Mouse (Mus musculus): ENCODE measurements around the gene Hip1. TPM values are rescaled to one million over a fixed set of nuclear protein-coding genes. Genes with fewer than 3 reads are reported as not detected.
A peak's percentile ranks its signal among the peaks of the same experiment; 100 is the strongest.

The Hip1 gene
- polyA plus RNA-seq, 1 experiment from 2014 or later = 49.4 TPM

DNA sequence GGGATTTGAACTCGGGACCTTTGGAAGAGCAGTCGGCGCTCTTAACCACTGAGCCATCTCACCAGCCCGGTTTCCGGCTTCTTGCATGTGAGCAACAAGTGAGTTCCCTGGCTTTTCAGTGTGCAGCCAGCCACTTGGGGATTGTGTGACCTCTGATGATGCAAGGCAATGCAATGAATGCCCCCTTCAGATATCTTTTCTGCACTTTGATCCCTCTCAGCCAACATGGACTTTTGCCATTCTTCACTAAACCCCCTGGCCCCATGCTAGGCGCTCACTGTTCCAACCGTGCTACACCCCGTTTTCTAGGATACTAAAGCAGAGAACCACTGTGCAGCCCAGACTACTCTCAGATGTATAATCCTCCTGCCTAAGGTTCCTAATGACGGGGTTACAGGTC, 139.5 kb downstream of the Hip1 start:
- no peak overlapping the region for H3K9ac ChIP-seq
- ATAC-seq (ENCODE audit: insufficient read depth) (no peak), DNase-seq (no peak)
- H3K27me3 ChIP-seq (ENCODE audit: insufficient read depth, low read length) = no peaks in the 10 kb centered on the region
- no peak overlapping the region for H3K4me2 ChIP-seq
- H3K4me1 ChIP-seq (ENCODE audit: insufficient read depth) = no peaks in the 10 kb centered on the region
- no peaks in the 10 kb centered on the region for H3K9me3 ChIP-seq (ENCODE audit: low read depth, low read length)
- no peak overlapping the region for H3K27ac ChIP-seq (ENCODE audit: low read depth)
- 82% methylated on average over 9 of the region's 9 CpGs for WGBS
- H3K4me3 ChIP-seq (ENCODE audit: low read depth, low read length) = no peak overlapping the region
- peaks cover 14% of the 10 kb centered on the region; the same call in 1 of the 2 replicates for H3K36me3 ChIP-seq (ENCODE audit: insufficient read depth)
- no peak for TF ChIP-seq CTCF (IDR thresholded peaks at IDR 0.05; ENCODE audit: low read depth)

DNA sequence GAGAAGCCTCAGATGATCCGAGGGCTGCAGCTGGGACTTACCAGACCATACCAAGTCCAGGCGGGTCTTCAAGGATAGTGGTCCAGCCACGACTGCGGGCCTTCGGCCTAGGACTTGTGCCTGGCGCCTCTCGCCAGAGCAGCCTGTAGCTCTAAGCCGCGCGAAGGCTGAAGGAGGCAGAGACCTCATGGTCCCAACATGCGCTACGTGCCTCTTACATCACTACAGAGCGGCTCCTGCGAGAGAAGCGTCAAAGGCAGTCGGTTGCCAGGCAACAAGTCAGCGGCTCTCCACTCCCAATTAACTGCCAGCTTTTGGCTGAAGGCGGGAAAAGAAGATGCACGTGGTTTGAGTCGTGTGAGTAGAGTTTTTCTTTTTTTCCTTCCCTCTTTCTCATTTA, 140.3 kb downstream of the Hip1 start:
- Histone ChIP-seq H3K4me3 (ENCODE audit: low read depth, low read length) (no peak overlapping the region), H3K27ac (ENCODE audit: low read depth) (no peak overlapping the region), H3K4me2 (no peak overlapping the region), H3K36me3 (ENCODE audit: insufficient read depth) (peaks cover 6% of the 10 kb centered on the region; the same call in 1 of the 2 replicates), H3K27me3 (ENCODE audit: insufficient read depth, low read length) (no peaks in the 10 kb centered on the region), H3K4me1 (ENCODE audit: insufficient read depth) (no peaks in the 10 kb centered on the region), H3K9ac (no peak overlapping the region), H3K9me3 (ENCODE audit: low read depth, low read length) (no peaks in the 10 kb centered on the region)
- ATAC-seq (ENCODE audit: insufficient read depth) = peak; percentile 81
- peak; percentile 67 for DNase-seq
- TF ChIP-seq CTCF (IDR thresholded peaks at IDR 0.05; ENCODE audit: low read depth) = no peak
- WGBS = 31% methylated on average over 20 of the region's 20 CpGs

GRCm38 (mm10) chr5:135400244-135400643, 144.7 kb downstream of the Hip1 start:
- peak; percentile 96 for TF ChIP-seq CTCF (IDR thresholded peaks at IDR 0.05; ENCODE audit: low read depth)
- peak; percentile 65 for ATAC-seq (ENCODE audit: insufficient read depth)
- H3K9me3 ChIP-seq (ENCODE audit: low read depth, low read length) = no peaks in the 10 kb centered on the region
- DNase-seq = peak; percentile 91
- no peak overlapping the region for H3K27ac ChIP-seq (ENCODE audit: low read depth)
- H3K9ac ChIP-seq = no peak overlapping the region
- no peak overlapping the region for H3K4me3 ChIP-seq (ENCODE audit: low read depth, low read length)
- no peaks in the 10 kb centered on the region for H3K36me3 ChIP-seq (ENCODE audit: insufficient read depth)
- H3K4me2 ChIP-seq = no peak overlapping the region
- no peaks in the 10 kb centered on the region for H3K4me1 ChIP-seq (ENCODE audit: insufficient read depth)
- no peaks in the 10 kb centered on the region for H3K27me3 ChIP-seq (ENCODE audit: insufficient read depth, low read length)
- 5% methylated on average over 2 of the region's 2 CpGs for WGBS

DNA sequence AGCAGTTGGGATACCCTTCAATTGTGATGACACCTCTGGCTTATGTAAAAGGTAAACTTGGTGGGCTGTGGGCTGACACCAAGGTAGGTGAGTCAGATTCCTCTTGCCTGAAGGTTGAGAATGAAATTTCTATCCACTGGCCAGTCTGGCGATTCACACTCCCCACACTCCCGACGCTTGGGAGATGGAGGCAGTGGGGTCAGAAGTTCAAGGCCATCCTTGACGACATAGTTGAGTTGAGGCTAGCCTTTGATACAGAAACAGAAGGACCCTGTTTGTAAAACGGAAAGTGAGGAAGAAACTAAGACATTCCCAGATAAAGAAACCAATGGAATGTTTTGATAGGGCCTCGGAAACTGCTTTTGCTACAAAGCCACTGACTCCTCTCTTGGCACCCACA, 145.5 kb downstream of the Hip1 start:
- no peak for DNase-seq
- Histone ChIP-seq H3K36me3 (ENCODE audit: insufficient read depth) (no peaks in the 10 kb centered on the region), H3K27me3 (ENCODE audit: insufficient read depth, low read length) (no peaks in the 10 kb centered on the region), H3K9me3 (ENCODE audit: low read depth, low read length) (no peaks in the 10 kb centered on the region), H3K9ac (no peak overlapping the region), H3K4me2 (no peak overlapping the region), H3K4me3 (ENCODE audit: low read depth, low read length) (no peak overlapping the region), H3K27ac (ENCODE audit: low read depth) (no peak overlapping the region), H3K4me1 (ENCODE audit: insufficient read depth) (no peaks in the 10 kb centered on the region)
- 49% methylated on average over 6 of the region's 6 CpGs for WGBS
- TF ChIP-seq CTCF (IDR thresholded peaks at IDR 0.05; ENCODE audit: low read depth) = no peak
- no peak for ATAC-seq (ENCODE audit: insufficient read depth)

DNA sequence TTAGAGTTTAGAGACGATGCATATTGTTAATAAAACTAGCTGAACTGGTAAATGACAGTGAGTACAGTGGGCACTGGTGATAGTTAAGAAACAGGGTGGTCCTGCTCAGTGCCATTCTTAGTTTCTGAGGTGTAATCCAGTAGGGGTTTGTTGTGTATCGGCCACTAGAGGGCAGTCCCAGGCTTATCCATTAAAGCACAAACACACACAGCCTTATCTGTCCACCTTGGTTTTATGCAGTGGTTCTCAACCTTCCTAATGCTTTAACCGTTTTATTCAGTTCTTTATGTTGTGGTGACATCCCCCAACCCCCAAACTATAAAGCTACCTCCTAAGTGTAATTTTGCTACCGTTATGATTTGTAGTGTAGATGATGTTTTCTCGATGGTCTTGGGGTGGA, 149.1 kb downstream of the Hip1 start:
- peaks cover 15% of the 10 kb centered on the region for H3K36me3 ChIP-seq (ENCODE audit: insufficient read depth)
- WGBS = 46% methylated on average over 5 of the region's 5 CpGs
- ATAC-seq (ENCODE audit: insufficient read depth) = no peak
- no peak overlapping the region for H3K4me2 ChIP-seq
- no peaks in the 10 kb centered on the region for H3K9me3 ChIP-seq (ENCODE audit: low read depth, low read length)
- TF ChIP-seq CTCF (IDR thresholded peaks at IDR 0.05; ENCODE audit: low read depth) = peak; percentile 69
- peak; percentile 73 for DNase-seq
- H3K27me3 ChIP-seq (ENCODE audit: insufficient read depth, low read length) = no peaks in the 10 kb centered on the region
- H3K27ac ChIP-seq (ENCODE audit: low read depth) = no peak overlapping the region
- no peaks in the 10 kb centered on the region for H3K4me1 ChIP-seq (ENCODE audit: insufficient read depth)
- no peak overlapping the region for H3K9ac ChIP-seq
- no peak overlapping the region for H3K4me3 ChIP-seq (ENCODE audit: low read depth, low read length)

GRCm38 (mm10) chr5:135394004-135394823, 150.7 kb downstream of the Hip1 start, which contains the start of gene Pom121:
Gene Pom121, minus strand, starts transcription at chr5:135394546.
- H3K9me3 ChIP-seq (ENCODE audit: low read depth, low read length) = no peaks in the 10 kb centered on the region
- peak within 1 kb of the TSS; percentile 64 for H3K4me2 ChIP-seq
- peaks cover 31% of the 10 kb centered on the region for H3K36me3 ChIP-seq (ENCODE audit: insufficient read depth)
- no peaks in the 10 kb centered on the region for H3K4me1 ChIP-seq (ENCODE audit: insufficient read depth)
- TF ChIP-seq CTCF (IDR thresholded peaks at IDR 0.05; ENCODE audit: low read depth) = no peak
- no peaks in the 10 kb centered on the region for H3K27me3 ChIP-seq (ENCODE audit: insufficient read depth, low read length)
- ATAC-seq (ENCODE audit: insufficient read depth) (peak; percentile 93), DNase-seq (peak; percentile 96)
- H3K4me3 ChIP-seq (ENCODE audit: low read depth, low read length) = peak within 1 kb of the TSS; percentile 97
- H3K27ac ChIP-seq (ENCODE audit: low read depth) = peak within 1 kb of the TSS; percentile 91
- under 1% methylated on average over 108 of the region's 110 CpGs for WGBS
- H3K9ac ChIP-seq = peak within 1 kb of the TSS; percentile 96

GRCm38 (mm10) chr5:135383771-135384170, 161.1 kb downstream of the Hip1 start:
- no peak overlapping the region for H3K4me2 ChIP-seq
- WGBS = 76% methylated on average over 10 of the region's 10 CpGs
- peaks cover 97% of the 10 kb centered on the region for H3K36me3 ChIP-seq (ENCODE audit: insufficient read depth)
- DNase-seq = no peak
- H3K27ac ChIP-seq (ENCODE audit: low read depth) = no peak overlapping the region
- H3K9me3 ChIP-seq (ENCODE audit: low read depth, low read length) = no peaks in the 10 kb centered on the region
- no peak for ATAC-seq (ENCODE audit: insufficient read depth)
- H3K27me3 ChIP-seq (ENCODE audit: insufficient read depth, low read length) = no peaks in the 10 kb centered on the region
- H3K4me3 ChIP-seq (ENCODE audit: low read depth, low read length) = no peak overlapping the region
- no peak overlapping the region for H3K9ac ChIP-seq
- no peaks in the 10 kb centered on the region for H3K4me1 ChIP-seq (ENCODE audit: insufficient read depth)
- TF ChIP-seq CTCF (IDR thresholded peaks at IDR 0.05; ENCODE audit: low read depth) = no peak

Measured in lung, embryonic 14.5 days (tissue).